ENCODE assay signal across 8 mouse cellular contexts in the genomic region with DNA sequence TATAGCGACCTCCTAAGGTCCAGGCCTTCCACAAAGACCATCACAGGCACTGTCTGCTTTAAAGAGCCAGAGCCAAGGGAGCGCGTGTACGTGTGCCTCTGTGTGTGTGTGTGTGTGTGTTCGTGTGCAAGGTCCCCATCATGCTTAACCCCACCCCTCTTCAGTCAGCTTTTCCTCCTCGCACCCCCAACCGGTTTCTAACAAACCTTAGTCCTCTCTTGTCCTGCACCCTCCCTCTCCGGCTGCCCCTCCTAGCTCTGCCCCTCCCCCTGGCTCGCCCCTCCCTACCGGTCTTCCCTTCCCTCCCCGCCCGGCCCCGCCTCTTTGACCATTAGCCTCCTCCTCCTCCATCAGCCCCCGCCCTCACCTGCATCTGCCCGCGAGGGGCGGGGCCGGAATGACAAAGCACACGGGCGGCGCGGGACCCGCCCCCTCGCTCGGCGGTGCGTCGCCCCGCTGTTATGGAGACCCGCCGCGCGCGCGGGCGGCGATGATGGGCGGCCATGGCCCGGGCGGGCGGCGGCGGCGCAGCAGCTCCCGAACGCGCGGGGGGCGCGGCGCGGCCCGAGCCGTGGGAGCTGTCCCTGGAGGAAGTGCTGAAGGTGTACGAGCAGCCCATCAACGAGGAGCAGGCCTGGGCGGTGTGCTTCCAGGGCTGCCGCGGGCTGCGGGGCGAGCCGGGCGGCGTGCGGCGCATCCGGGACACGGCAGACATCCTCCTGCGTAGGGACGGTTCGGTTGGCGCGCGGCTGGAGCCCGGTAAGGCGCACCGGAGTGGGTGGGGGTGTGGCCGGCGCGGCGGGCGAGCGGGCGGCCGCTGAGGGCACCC. TPM values are rescaled to one million over a fixed set of nuclear protein-coding genes. Genes with fewer than 3 reads are reported as not detected.
DNase-seq lines count a peak whose midpoint lies in the region; TF ChIP-seq lines count a peak whose summit lies in the region.

A gene (plus strand): TSS at position 452 of the 829 bp plus-strand sequence.

- H3K27me3 ChIP-seq in cerebellum, adult 2 months (ENCODE audit: control insufficient read depth, insufficient read depth, low read length) = no peaks in the 10 kb centered on the region
- H3K27me3 ChIP-seq in hindbrain, embryonic 10.5 days (ENCODE audit: insufficient read depth, poor library complexity, severe bottlenecking) = peaks cover 22% of the 10 kb centered on the region

- 0 out of 2 replicates have a peak, but pooled peaks cover 6% of the 10 kb centered on the region for H3K4me1 ChIP-seq in cerebellum, adult 2 months (ENCODE audit: control insufficient read depth, insufficient read depth, low read length)
- H3K4me1 ChIP-seq in hindbrain, embryonic 10.5 days (replicated peaks) = peaks cover 35% of the 10 kb centered on the region

- WGBS in cerebellum, adult 2 months = under 1% methylated on average over 82 of the region's 85 CpGs
- under 1% methylated on average over 84 of the region's 85 CpGs for WGBS in hindbrain, embryonic 10.5 days

- H3K27ac ChIP-seq in cerebellum, adult 2 months (ENCODE audit: insufficient read depth, low read length) = 0 out of 2 replicates have a peak within 1 kb of the TSS, but pooled peaks have one; percentile 29
- H3K27ac ChIP-seq in hindbrain, embryonic 10.5 days = peak within 1 kb of the TSS; percentile 90

- TF ChIP-seq POLR2A in cerebellum, adult 2 months (IDR thresholded peaks at IDR 0.05; ENCODE audit: borderline replicate concordance, insufficient read depth, low read length) = no peak

- peak; percentile 92 for DNase-seq in Muller cell, postnatal 12 days (ENCODE audit: inconsistent ontology term)
- DNase-seq in cerebellum, adult 2 months = peak; percentile 80 to 85
- peak; percentile 70 for DNase-seq in forelimb bud, embryonic 11.5 days (ENCODE audit: low read depth, low spot score)
- DNase-seq in hindbrain, embryonic 10.5 days (ENCODE audit: low spot score) = peak; percentile 86
- DNase-seq in layer of hippocampus, postnatal 14 days (ENCODE audit: low spot score in 2 of 2) = peak; percentile 49 to 68
- DNase-seq in lung, postnatal 14 days = peak; percentile 80
- DNase-seq in retina, embryonic 14.5 days (ENCODE audit: low spot score) = peak; percentile 85
- DNase-seq in thymus, postnatal 4 days = peak; percentile 92

- H3K9me3 ChIP-seq in hindbrain, embryonic 10.5 days = no peaks in the 10 kb centered on the region

- TF ChIP-seq CTCF in cerebellum, adult 2 months (IDR thresholded peaks at IDR 0.05; ENCODE audit: borderline replicate concordance, insufficient read depth, low read depth, low read length) = no peak

- H3K4me3 ChIP-seq in cerebellum, adult 2 months (replicated peaks; ENCODE audit: insufficient read depth, low read depth, low read length) = peak within 1 kb of the TSS; percentile 69
- peak within 1 kb of the TSS; percentile 87 for H3K4me3 ChIP-seq in hindbrain, embryonic 10.5 days

- H3K36me3 ChIP-seq in hindbrain, embryonic 10.5 days = no peaks in the 10 kb centered on the region

RNA-seq across cellular contexts. Expression of the gene that starts here (rescaled TPM):
- polyA plus RNA-seq in cerebellum, adult 2 months (2012; rRNA removed) = 33.0 and 36.4 TPM in 2 replicates
- polyA plus RNA-seq in hindbrain, embryonic 10.5 days (2016; fragmentation: Nextera tagmentation; extraction: Ambion mirVana) = 10.8 and 19.5 TPM in 2 replicates
- 10 to 100 TPM; 15.4 to 15.6 TPM for total RNA-seq in layer of hippocampus, postnatal 14 days (2021)

Comparison
In these comparisons a context has a peak if more than half of its experiments do, and no peak if none do; other contexts are left out.
1. Peak in every context shown above with its lines: DNase-seq, H3K4me3 ChIP-seq and H3K27ac ChIP-seq.